Mouse (Mus musculus) adrenal gland, postnatal 14 days (tissue): ENCODE measurements around the gene Zfp217. TPM values are rescaled to one million over a fixed set of nuclear protein-coding genes. Genes with fewer than 3 reads are reported as not detected.

Experiments
- DNase-seq: peaks from one replicate; pipeline ENCODE4 v3.0.0; 2021; ENCODE audit warnings: mixed read lengths
- total RNA-seq: library from RNA; stranded (reverse); gene quantifications from 2 replicates; pipeline ENCODE4 v1.2.3, GENCODE M21; 2021

Zfp217 gene
- total RNA-seq, 1 experiment from 2014 or later, result 28.6 TPM

- DNase-seq, result no peak
Observed at GRCm38 (mm10) chr2:170159795-170160568, 12.1 kb upstream of the Zfp217 start.

- DNase-seq, result no peak
Observed at GRCm38 (mm10) chr2:170158987-170159386, 11.1 kb upstream of the Zfp217 start.

- peak; percentile 82 for DNase-seq
Observed at GRCm38 (mm10) chr2:170158251-170158650, 10.3 kb upstream of the Zfp217 start.

GRCm38 (mm10) chr2:170157280-170158200, 9.6 kb upstream of the Zfp217 start:
- no peak for DNase-seq

GRCm38 (mm10) chr2:170155089-170155740, 7.3 kb upstream of the Zfp217 start:
- DNase-seq, result peak; percentile 86

- no peak for DNase-seq
Observed at GRCm38 (mm10) chr2:170154738-170155088, 6.8 kb upstream of the Zfp217 start.

DNA sequence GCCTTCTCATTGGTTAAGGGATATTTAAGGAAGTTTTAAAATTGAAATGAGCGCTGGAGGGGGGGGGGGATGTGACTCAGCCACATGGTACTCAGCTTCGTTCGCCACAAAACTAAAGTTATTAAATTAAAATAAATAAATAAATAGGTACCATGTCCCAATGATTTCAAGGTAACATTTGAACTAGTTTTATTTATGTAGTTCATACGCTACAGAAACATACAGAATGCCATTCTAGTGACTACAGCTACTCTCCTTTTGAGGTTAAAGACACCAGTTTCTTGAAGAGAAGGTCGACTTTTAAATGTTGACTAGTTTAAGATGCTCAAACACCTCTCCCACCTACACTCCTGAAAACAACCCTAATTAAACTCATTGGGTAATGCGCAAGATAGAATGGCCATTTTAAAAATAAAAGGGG, 6.4 kb upstream of the Zfp217 start:
- DNase-seq, result no peak

DNA sequence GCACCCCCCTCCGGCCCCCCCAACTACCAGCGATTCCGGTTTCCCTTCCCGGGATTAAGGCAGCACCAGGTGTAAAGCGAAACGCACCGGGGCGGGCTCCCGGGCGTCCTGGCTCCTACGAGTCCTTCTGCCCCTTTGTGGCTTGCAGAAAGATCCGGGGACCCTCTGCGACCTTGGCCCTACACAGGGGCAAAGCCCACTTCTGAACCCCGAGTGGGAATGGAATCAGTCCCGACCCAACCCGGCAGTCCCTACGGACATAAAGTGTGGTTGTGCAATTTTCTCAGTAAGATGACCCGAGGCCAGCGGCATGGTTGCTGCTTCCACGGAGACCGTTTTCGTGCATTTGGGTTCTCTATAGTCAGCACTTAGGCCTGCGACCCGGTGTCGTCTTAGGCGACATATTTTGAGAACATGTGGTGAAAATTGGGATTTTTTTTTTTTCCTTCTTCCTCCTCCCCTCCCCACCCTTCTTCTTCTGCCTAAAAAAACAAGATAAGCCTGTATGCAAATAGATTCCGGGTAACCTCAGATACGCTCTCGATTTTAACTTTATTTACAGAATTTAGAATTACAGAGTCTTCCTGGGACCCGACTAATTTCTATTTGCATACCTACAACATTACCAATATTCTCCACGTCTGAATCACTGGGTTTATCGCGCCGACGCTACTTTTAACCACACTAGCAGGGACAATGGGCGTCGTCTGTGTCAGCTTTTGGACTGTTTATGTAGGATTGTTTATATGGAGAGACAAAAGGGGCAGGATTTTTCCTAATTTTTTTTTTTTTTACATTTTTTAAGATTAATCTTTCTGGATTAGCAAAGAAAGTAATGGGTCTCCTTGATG, 5.7 kb upstream of the Zfp217 start:
- peak; percentile 83 for DNase-seq

DNA sequence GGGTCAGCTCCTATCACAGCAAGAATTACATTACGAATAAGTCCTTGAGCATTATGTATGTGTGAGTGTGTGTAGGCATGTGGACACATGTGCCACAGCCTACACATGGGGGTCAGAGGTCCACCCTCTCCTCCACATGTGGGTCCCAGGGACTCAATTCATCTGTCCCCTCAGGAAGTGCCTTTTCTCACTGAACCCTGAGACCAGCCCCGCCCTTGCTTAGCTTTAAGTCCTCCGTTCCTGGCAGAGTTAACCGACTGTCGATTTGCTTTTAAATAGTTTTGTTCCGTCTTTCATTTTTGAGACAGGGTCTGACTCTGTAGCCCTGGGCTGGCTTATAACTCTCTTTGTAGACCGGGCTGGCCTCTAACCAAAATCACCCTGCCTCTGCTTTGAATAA, 5.0 kb upstream of the Zfp217 start:
- DNase-seq, result no peak

DNA sequence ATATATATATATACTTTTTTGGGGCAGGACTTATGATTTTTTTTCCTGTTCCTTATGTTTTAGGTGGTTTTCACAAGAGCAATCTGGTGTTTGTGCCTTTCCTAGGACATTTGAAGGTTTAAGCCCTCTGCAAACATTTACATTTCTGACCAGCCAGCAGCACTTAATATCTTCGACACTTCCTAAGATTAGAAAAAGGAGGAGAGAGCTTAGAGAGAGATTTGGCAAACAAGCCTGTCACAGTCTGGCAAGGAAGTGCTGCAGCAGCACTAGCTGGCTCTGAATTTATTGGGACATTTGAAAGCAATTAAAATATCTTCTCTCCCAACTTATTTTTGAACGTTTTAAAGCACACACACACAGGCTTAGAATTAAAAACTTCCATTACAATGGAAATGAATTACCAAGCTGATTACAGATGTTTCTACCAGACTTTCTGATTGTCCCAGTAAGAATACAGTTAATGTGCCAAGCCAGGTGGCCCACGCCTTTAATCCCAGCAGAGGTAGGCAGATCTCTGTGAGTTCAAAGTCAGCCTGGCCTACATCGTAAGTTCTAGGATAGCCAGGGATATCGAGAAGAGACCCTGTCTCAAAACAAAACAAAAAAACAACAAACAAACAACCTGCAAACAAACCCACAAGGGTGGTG, 4.3 kb upstream of the Zfp217 start:
- DNase-seq, result no peak

- no peak for DNase-seq
Observed at GRCm38 (mm10) chr2:170151470-170151869, 3.6 kb upstream of the Zfp217 start.

- DNase-seq, result no peak
Observed at GRCm38 (mm10) chr2:170148828-170149227, 925 bp upstream of the Zfp217 start.

GRCm38 (mm10) chr2:170147170-170147569, 733 bp downstream of the Zfp217 start:
- DNase-seq, result no peak

GRCm38 (mm10) chr2:170144343-170144742, 3.6 kb downstream of the Zfp217 start:
- DNase-seq, result no peak

- no peak for DNase-seq
Observed at GRCm38 (mm10) chr2:170143861-170144260, 4.0 kb downstream of the Zfp217 start.

DNA sequence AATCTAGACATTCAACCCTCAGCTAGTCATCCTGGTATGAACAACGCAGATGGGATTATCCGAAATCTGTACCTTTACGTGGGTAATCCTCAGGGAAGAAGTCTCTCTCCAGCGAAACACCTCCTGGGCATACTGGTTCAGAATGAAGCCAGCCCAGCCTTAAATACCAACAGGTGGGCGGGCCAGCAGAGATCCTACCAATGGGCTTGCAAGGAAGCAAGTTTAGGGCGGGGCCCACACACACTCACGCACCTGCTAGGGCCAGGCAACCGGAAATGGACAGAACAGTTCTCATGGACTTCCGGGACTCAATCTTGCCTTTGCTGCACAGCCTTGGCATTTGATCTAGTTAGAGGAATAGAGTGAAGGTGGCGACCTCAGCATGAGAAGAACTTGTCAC, 5.4 kb downstream of the Zfp217 start:
- DNase-seq, result no peak

GRCm38 (mm10) chr2:170141481-170141880, 6.4 kb downstream of the Zfp217 start:
- no peak for DNase-seq

- no peak for DNase-seq
Observed at GRCm38 (mm10) chr2:170139411-170140046, 8.4 kb downstream of the Zfp217 start.

DNA sequence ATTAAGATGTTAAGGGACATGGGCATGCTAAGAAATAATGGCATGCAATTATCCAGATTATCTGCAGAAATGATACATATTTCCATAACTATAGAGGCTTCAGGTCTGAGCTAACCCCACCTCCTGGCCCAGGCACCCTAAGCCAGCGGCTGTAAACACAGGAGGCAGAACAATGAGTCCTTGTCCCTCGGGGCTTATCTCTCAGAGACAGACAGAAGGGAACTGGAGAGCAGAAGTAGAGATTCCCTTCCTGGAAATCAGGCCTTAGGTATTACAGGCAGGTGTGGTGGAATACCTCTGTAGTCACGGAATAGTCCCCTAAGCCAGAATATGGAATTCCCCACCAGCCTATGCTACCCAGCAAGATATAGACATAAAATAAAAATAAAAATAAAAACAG, 11.0 kb downstream of the Zfp217 start:
- no peak for DNase-seq

DNA sequence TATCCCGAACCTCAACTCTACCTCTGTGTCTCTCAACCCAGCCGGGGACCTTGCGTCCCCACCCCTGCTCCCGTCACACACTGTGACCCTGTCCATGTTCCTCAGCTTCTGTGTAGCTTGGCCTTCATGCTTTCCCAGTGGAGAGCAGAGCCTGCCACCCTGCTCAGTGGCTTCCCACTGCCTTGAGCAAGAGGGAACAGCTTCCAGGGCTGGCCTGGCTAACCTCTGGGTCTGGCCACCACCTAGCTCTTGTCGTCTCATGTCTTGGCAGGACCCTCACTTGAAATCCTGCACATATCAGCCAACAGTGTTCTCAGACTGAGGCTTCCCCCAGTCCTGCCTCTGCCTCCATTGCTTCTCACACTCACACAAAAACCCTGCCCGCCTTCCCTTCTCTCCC, 12.1 kb downstream of the Zfp217 start:
- no peak for DNase-seq
